7 mouse cellular contexts compared by ENCODE assay signal in the genomic region with DNA sequence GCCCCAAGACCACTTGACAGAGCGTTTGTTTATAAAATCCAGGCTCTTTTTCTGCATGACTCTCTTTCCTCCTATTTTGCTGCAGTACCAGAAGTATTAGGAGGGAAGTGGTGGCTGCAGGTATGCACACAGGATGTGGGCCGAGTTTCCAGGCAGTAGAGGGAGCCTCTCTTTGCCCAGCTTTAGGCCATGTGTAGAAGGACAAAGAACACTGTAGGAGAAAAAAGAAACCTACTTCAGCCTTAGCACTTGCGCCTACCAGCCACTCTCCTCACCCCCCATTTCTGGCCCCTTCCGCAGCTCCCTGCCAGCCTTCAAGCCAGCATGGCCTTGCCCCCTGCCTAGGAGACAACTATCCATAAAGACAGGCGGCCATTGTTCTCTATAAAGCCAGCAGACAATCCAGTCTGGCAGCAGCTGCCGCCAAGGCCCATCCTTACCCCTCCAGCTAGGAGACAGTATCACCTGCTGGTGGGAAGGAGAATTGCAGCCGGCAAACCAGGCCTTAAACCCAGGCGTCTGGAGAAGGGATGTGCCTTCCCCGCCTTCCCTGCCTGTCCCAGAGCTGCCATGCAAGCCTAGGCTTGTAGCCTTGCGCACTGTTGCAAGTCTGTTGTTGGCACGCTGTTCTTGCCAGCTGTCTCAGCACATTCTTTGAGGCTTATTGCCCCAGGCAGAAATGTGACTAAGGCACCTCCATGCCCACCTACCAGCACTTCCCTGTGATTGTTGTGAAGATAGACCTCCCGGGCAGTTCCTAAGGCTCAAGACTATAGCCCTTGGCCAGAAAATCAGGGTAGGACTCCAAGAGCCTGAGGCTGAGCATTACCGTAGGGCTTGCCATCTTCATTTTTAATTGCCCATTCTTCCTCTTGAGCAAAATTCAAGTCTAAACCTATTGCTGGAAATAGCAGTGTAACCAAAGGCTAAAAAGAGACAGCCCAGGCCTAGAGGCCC. TPM values are rescaled to one million over a fixed set of nuclear protein-coding genes. Genes with fewer than 3 reads are reported as not detected.
DNase-seq lines count a peak whose midpoint lies in the region; ATAC-seq and TF ChIP-seq lines count a peak whose summit lies in the region.

No protein-coding gene starts in this region.

- no peak overlapping the region for H3K9ac ChIP-seq in intestine, postnatal 0 days (ENCODE audit: low read depth, low read length)
- H3K9ac ChIP-seq in limb, embryonic 11.5 days (ENCODE audit: low read length) = 0 out of 2 replicates have a peak overlapping the region, but pooled peaks have one; percentile 22
- no peak overlapping the region for H3K9ac ChIP-seq in midbrain, embryonic 15.5 days

- peaks cover 48% of the 10 kb centered on the region for H3K36me3 ChIP-seq in intestine, postnatal 0 days (ENCODE audit: control insufficient read depth, insufficient read depth)
- H3K36me3 ChIP-seq in limb, embryonic 11.5 days (ENCODE audit: control insufficient read depth, insufficient read depth, low read length) = peaks cover 10% of the 10 kb centered on the region; the same call in 1 of the 2 replicates
- peaks cover 62% of the 10 kb centered on the region for H3K36me3 ChIP-seq in midbrain, embryonic 15.5 days (replicated peaks)
- peaks cover 10% of the 10 kb centered on the region for H3K36me3 ChIP-seq in spleen, adult 2 months (ENCODE audit: control insufficient read depth, insufficient read depth, low read length)

- DNase-seq in adrenal gland, adult 2 months = peak; percentile 83
- peak; percentile 89 for DNase-seq in embryo, embryonic 11 days
- peak; percentile 88 for DNase-seq in gonadal fat pad, adult 2 months (ENCODE audit: low read depth)
- peak; percentile 81 for DNase-seq in limb, embryonic 11.5 days (ENCODE audit: low spot score)
- peak; percentile 23 to 68 for DNase-seq in spleen, adult 2 months (ENCODE audit: low read depth in 1 of 2, low spot score in 2 of 2)

- no peak for TF ChIP-seq POLR2A in spleen, adult 2 months (IDR thresholded peaks at IDR 0.05; ENCODE audit: low read depth, low read length)

- peak; percentile 87 for ATAC-seq in intestine, postnatal 0 days
- peak; percentile 74 for ATAC-seq in limb, embryonic 11.5 days (ENCODE audit: insufficient number of reproducible peaks, low FRiP score, low TSS enrichment, low read depth)
- peak; percentile 89 for ATAC-seq in midbrain, embryonic 15.5 days (replicated peaks)

- no peaks in the 10 kb centered on the region for H3K9me3 ChIP-seq in intestine, postnatal 0 days (ENCODE audit: control insufficient read depth)
- no peaks in the 10 kb centered on the region for H3K9me3 ChIP-seq in limb, embryonic 11.5 days (ENCODE audit: control insufficient read depth, low read length)
- H3K9me3 ChIP-seq in midbrain, embryonic 15.5 days = no peaks in the 10 kb centered on the region

- no peaks in the 10 kb centered on the region for H3K4me1 ChIP-seq in intestine, postnatal 0 days (replicated peaks; ENCODE audit: control insufficient read depth, insufficient read depth, low read length)
- no peaks in the 10 kb centered on the region for H3K4me1 ChIP-seq in limb, embryonic 11.5 days (ENCODE audit: control insufficient read depth, insufficient read depth, low read length)
- peaks cover 9% of the 10 kb centered on the region; the same call in 1 of the 2 replicates for H3K4me1 ChIP-seq in midbrain, embryonic 15.5 days
- H3K4me1 ChIP-seq in spleen, adult 2 months (ENCODE audit: control insufficient read depth, insufficient read depth, insufficient read length) = no peaks in the 10 kb centered on the region

- no peaks in the 10 kb centered on the region for H3K27me3 ChIP-seq in intestine, postnatal 0 days (replicated peaks; ENCODE audit: control insufficient read depth, insufficient read depth, low read length)
- no peaks in the 10 kb centered on the region for H3K27me3 ChIP-seq in limb, embryonic 11.5 days (ENCODE audit: control insufficient read depth, insufficient read depth, low read length)
- H3K27me3 ChIP-seq in midbrain, embryonic 15.5 days (replicated peaks) = no peaks in the 10 kb centered on the region
- no peaks in the 10 kb centered on the region for H3K27me3 ChIP-seq in spleen, adult 2 months (ENCODE audit: control insufficient read depth, insufficient read depth, low read length)

- H3K4me3 ChIP-seq in intestine, postnatal 0 days (ENCODE audit: low read depth, low read length) = no peak overlapping the region
- H3K4me3 ChIP-seq in limb, embryonic 11.5 days (ENCODE audit: low read depth, low read length) = no peak overlapping the region
- no peak overlapping the region for H3K4me3 ChIP-seq in midbrain, embryonic 15.5 days
- no peak overlapping the region for H3K4me3 ChIP-seq in spleen, adult 2 months (ENCODE audit: extremely low read depth, insufficient read depth, insufficient read length)

- peak overlapping the region; percentile 50; the same call in 1 of the 2 replicates for H3K27ac ChIP-seq in intestine, postnatal 0 days (ENCODE audit: low read depth, low read length)
- no peak overlapping the region for H3K27ac ChIP-seq in limb, embryonic 11.5 days (replicated peaks; ENCODE audit: low read depth, low read length)
- peak overlapping the region; percentile 71 for H3K27ac ChIP-seq in midbrain, embryonic 15.5 days
- H3K27ac ChIP-seq in spleen, adult 2 months (ENCODE audit: insufficient read depth, low read length) = no peak overlapping the region

- peak; percentile 97 for TF ChIP-seq CTCF in intestine, postnatal 0 days (IDR thresholded peaks at IDR 0.05; ENCODE audit: low read depth)
- TF ChIP-seq CTCF in spleen, adult 2 months (IDR thresholded peaks at IDR 0.05; ENCODE audit: extremely low read depth, insufficient read depth, insufficient read length, insufficient replicate concordance) = peak; percentile 92; the same call in 1 of the 2 replicates

- H3K4me2 ChIP-seq in intestine, postnatal 0 days (replicated peaks; ENCODE audit: low read depth) = no peak overlapping the region
- no peak overlapping the region for H3K4me2 ChIP-seq in limb, embryonic 11.5 days (ENCODE audit: low read depth, severe bottlenecking)
- no peak overlapping the region for H3K4me2 ChIP-seq in midbrain, embryonic 15.5 days

- WGBS in intestine, postnatal 0 days = 43% methylated on average over 13 of the region's 13 CpGs
- WGBS in limb, embryonic 11.5 days = 46% methylated on average over 13 of the region's 13 CpGs
- WGBS in midbrain, embryonic 15.5 days = 30% methylated on average over 13 of the region's 13 CpGs
- WGBS in spleen, adult 2 months = 58% methylated on average over 13 of the region's 13 CpGs

RNA-seq across cellular contexts. Expression of gene Ppm1f, which starts 15.7 kb away (rescaled TPM):
- total RNA-seq in adrenal gland, adult 2 months (2021) = 10 to 100 TPM; 39.2 to 48.9 TPM
- polyA plus RNA-seq in adrenal gland, adult 2 months (2012; rRNA removed) = 15.4 and 18.9 TPM in 2 replicates
- 13.8 and 17.1 TPM in 2 replicates for polyA plus RNA-seq in gonadal fat pad, adult 2 months (2012; rRNA removed)
- 4.7 and 4.8 TPM in 2 replicates for polyA plus RNA-seq in intestine, postnatal 0 days (2015; fragmentation: Nextera tagmentation; extraction: Ambion mirVana)
- 26.5 and 31.0 TPM in 2 replicates for polyA plus RNA-seq in limb, embryonic 11.5 days (2014; fragmentation: Nextera tagmentation; extraction: Ambion mirVana)
- 29.6 and 30.7 TPM in 2 replicates for polyA plus RNA-seq in midbrain, embryonic 15.5 days (2015; fragmentation: Nextera tagmentation; extraction: Ambion mirVana)
- 10.1 and 11.3 TPM in 2 replicates for polyA plus RNA-seq in spleen, adult 2 months (2012; rRNA removed)

RNA-seq across cellular contexts. Expression of gene Vpreb1, which starts 41.3 kb away (rescaled TPM):
- under 1 TPM; 0.97 to 0.98 TPM for total RNA-seq in adrenal gland, adult 2 months (2021)
- 4.7 and 4.8 TPM in 2 replicates for polyA plus RNA-seq in adrenal gland, adult 2 months (2012; rRNA removed)
- polyA plus RNA-seq in gonadal fat pad, adult 2 months (2012; rRNA removed) = 2.6 and 2.7 TPM in 2 replicates
- polyA plus RNA-seq in intestine, postnatal 0 days (2015; fragmentation: Nextera tagmentation; extraction: Ambion mirVana) = 0.73 and 1.5 TPM in 2 replicates
- polyA plus RNA-seq in limb, embryonic 11.5 days (2014; fragmentation: Nextera tagmentation; extraction: Ambion mirVana) = 3.8 TPM in 2 replicates
- polyA plus RNA-seq in midbrain, embryonic 15.5 days (2015; fragmentation: Nextera tagmentation; extraction: Ambion mirVana) = 1.1 TPM in 2 replicates
- 2.6 and 4.6 TPM in 2 replicates for polyA plus RNA-seq in spleen, adult 2 months (2012; rRNA removed)

RNA-seq across cellular contexts. Expression of gene Top3b, which starts 41.4 kb away (rescaled TPM):
- total RNA-seq in adrenal gland, adult 2 months (2021) = 10 to 100 TPM; 47.4 to 51.5 TPM
- polyA plus RNA-seq in adrenal gland, adult 2 months (2012; rRNA removed) = 43.8 and 53.1 TPM in 2 replicates
- 69.1 and 76.1 TPM in 2 replicates for polyA plus RNA-seq in gonadal fat pad, adult 2 months (2012; rRNA removed)
- 24.3 and 25.1 TPM in 2 replicates for polyA plus RNA-seq in intestine, postnatal 0 days (2015; fragmentation: Nextera tagmentation; extraction: Ambion mirVana)
- polyA plus RNA-seq in limb, embryonic 11.5 days (2014; fragmentation: Nextera tagmentation; extraction: Ambion mirVana) = 72.3 and 77.3 TPM in 2 replicates
- polyA plus RNA-seq in midbrain, embryonic 15.5 days (2015; fragmentation: Nextera tagmentation; extraction: Ambion mirVana) = 78.7 and 82.8 TPM in 2 replicates
- 63.3 and 65.7 TPM in 2 replicates for polyA plus RNA-seq in spleen, adult 2 months (2012; rRNA removed)

RNA-seq across cellular contexts. Expression of gene Igll1, which starts 48.1 kb away (rescaled TPM):
- total RNA-seq in adrenal gland, adult 2 months (2021) = not detected
- not detected in 2 replicates for polyA plus RNA-seq in adrenal gland, adult 2 months (2012; rRNA removed)
- polyA plus RNA-seq in gonadal fat pad, adult 2 months (2012; rRNA removed) = 0.14 TPM in 1 of 2 replicates, not detected in the other
- 0.24 TPM in 1 of 2 replicates, not detected in the other for polyA plus RNA-seq in intestine, postnatal 0 days (2015; fragmentation: Nextera tagmentation; extraction: Ambion mirVana)
- polyA plus RNA-seq in limb, embryonic 11.5 days (2014; fragmentation: Nextera tagmentation; extraction: Ambion mirVana) = not detected in 2 replicates
- polyA plus RNA-seq in midbrain, embryonic 15.5 days (2015; fragmentation: Nextera tagmentation; extraction: Ambion mirVana) = 0.20 TPM in 1 of 2 replicates, not detected in the other
- 0.25 TPM in 1 of 2 replicates, not detected in the other for polyA plus RNA-seq in spleen, adult 2 months (2012; rRNA removed)

Comparison
In these comparisons a context has a peak if more than half of its experiments do, and no peak if none do; other contexts are left out.
1. H3K27ac ChIP-seq: peak in intestine, postnatal 0 days (single experiment) and midbrain, embryonic 15.5 days (single experiment); none in limb, embryonic 11.5 days (single experiment) and spleen, adult 2 months (single experiment).
2. Peak in every context shown above with its lines, with median percentiles within 50 percentile points of each other: DNase-seq and ATAC-seq.